Mouse (Mus musculus) liver, embryonic 12.5 days (tissue): ENCODE data around the gene Rora. TPM values are rescaled to one million over a fixed set of nuclear protein-coding genes. Genes with fewer than 3 reads are reported as not detected.

Experiments
- ATAC-seq: fragments of 200-750 bp; cut with Nextera tagmentation; 2 replicates; pipeline ENCODE4 v1.8.0; 2017; ENCODE audit warnings: moderate number of reproducible peaks, mild to moderate bottlenecking, moderate library complexity
- H3K27ac ChIP-seq: fragments of 300-500 bp; sonication (generic); 2 replicates; pipeline ENCODE4 v1.5.1; 2016; ENCODE audit warnings: mild to moderate bottlenecking
- H3K27me3 ChIP-seq: fragments of 300-500 bp; sonication (generic); replicated peaks from 2 replicates; pipeline ENCODE4 v1.6.1; 2016; ENCODE audit warnings: mild to moderate bottlenecking, moderate library complexity
- H3K36me3 ChIP-seq: fragments of 300-500 bp; sonication (generic); 2 replicates; pipeline ENCODE4 v1.6.1; 2016; ENCODE audit warnings: mild to moderate bottlenecking, moderate library complexity
- H3K4me1 ChIP-seq: fragments of 300-500 bp; sonication (generic); 2 replicates; pipeline ENCODE4 v1.6.1; 2016
- H3K4me2 ChIP-seq: fragments of 300-500 bp; sonication (generic); 2 replicates; pipeline ENCODE4 v1.6.1; 2016; ENCODE audit warnings: mild to moderate bottlenecking, moderate library complexity
- H3K4me3 ChIP-seq: fragments of 300-500 bp; sonication (generic); 2 replicates; pipeline ENCODE4 v1.5.1; 2016; ENCODE audit warnings: mild to moderate bottlenecking, moderate library complexity
- H3K9ac ChIP-seq: fragments of 300-500 bp; sonication (generic); 2 replicates; pipeline ENCODE4 v1.6.1; 2016; ENCODE audit warnings: mild to moderate bottlenecking, moderate library complexity
- H3K9me3 ChIP-seq: fragments of 300-500 bp; sonication (generic); replicated peaks from 2 replicates; pipeline ENCODE4 v1.6.1; 2016; ENCODE audit warnings: mild to moderate bottlenecking, moderate library complexity
- WGBS: fragments of 180-500 bp; shearing (Covaris S2); methylation state at CpG from one replicate; pipeline ENCODE4 v1.1.7; 2016; ENCODE audit not compliant: insufficient replicate concordance; 5-methylcytosine and 5-hydroxymethylcytosine counted together
- polyA plus RNA-seq: library from polyadenylated mRNA; unstranded; fragments of >200 nt; fragmentation: Nextera tagmentation; extraction: Ambion mirVana; gene quantifications from 2 replicates; pipeline ENCODE4 v1.2.1, GENCODE M21; 2016

The Rora gene
- polyA plus RNA-seq, 1 experiment from 2014 or later: 2.4 TPM

- H3K9ac ChIP-seq: no peak overlapping the region
- no peak overlapping the region for H3K27ac ChIP-seq
- H3K36me3 ChIP-seq: no peaks in the 10 kb centered on the region
- no peaks in the 10 kb centered on the region for H3K9me3 ChIP-seq
- no peak overlapping the region for H3K4me2 ChIP-seq
- H3K27me3 ChIP-seq: no peaks in the 10 kb centered on the region
- WGBS: 33% methylated on average over 1 of the region's 1 CpGs
- H3K4me3 ChIP-seq: no peak overlapping the region
- ATAC-seq: no peak
- H3K4me1 ChIP-seq: no peaks in the 10 kb centered on the region
These were observed 112.0 kb downstream of the Rora start for GRCm38 (mm10) chr9:68765595-68765994.

- Histone ChIP-seq H3K36me3 (no peaks in the 10 kb centered on the region), H3K9ac (no peak overlapping the region), H3K4me3 (no peak overlapping the region), H3K27me3 (no peaks in the 10 kb centered on the region), H3K9me3 (no peaks in the 10 kb centered on the region), H3K4me1 (no peaks in the 10 kb centered on the region), H3K27ac (no peak overlapping the region), H3K4me2 (no peak overlapping the region)
- 26% methylated on average over 1 of the region's 1 CpGs for WGBS
- ATAC-seq: no peak
These were observed 116.1 kb downstream of the Rora start for GRCm38 (mm10) chr9:68769638-68770037.

- 53% methylated on average over 3 of the region's 3 CpGs for WGBS
These were observed 117.8 kb downstream of the Rora start for GRCm38 (mm10) chr9:68771383-68771782.

GRCm38 (mm10) chr9:68773770-68774169, 120.2 kb downstream of the Rora start:
- Histone ChIP-seq H3K4me3 (no peak overlapping the region), H3K27me3 (no peaks in the 10 kb centered on the region), H3K4me1 (no peaks in the 10 kb centered on the region), H3K9me3 (no peaks in the 10 kb centered on the region), H3K4me2 (no peak overlapping the region), H3K9ac (no peak overlapping the region), H3K27ac (no peak overlapping the region), H3K36me3 (no peaks in the 10 kb centered on the region)
- 67% methylated on average over 3 of the region's 3 CpGs for WGBS
- ATAC-seq: no peak

More at GRCm38 (mm10) chr9:68771383-68771782, 117.8 kb downstream of the Rora start:
- ATAC-seq: no peak
- no peak overlapping the region for H3K4me3 ChIP-seq
- H3K9me3 ChIP-seq: no peaks in the 10 kb centered on the region
- H3K27me3 ChIP-seq: no peaks in the 10 kb centered on the region
- H3K36me3 ChIP-seq: no peaks in the 10 kb centered on the region
- no peak overlapping the region for H3K27ac ChIP-seq
- no peaks in the 10 kb centered on the region for H3K4me1 ChIP-seq
- H3K4me2 ChIP-seq: no peak overlapping the region
- no peak overlapping the region for H3K9ac ChIP-seq

GRCm38 (mm10) chr9:68782011-68782410, 128.4 kb downstream of the Rora start:
- no peak overlapping the region for H3K27ac ChIP-seq
- WGBS: 59% methylated on average over 8 of the region's 8 CpGs
- no peak overlapping the region for H3K4me3 ChIP-seq
- no peak overlapping the region for H3K9ac ChIP-seq
- ATAC-seq: no peak
- no peak overlapping the region for H3K4me2 ChIP-seq
- no peaks in the 10 kb centered on the region for H3K27me3 ChIP-seq
- H3K9me3 ChIP-seq: no peaks in the 10 kb centered on the region
- no peaks in the 10 kb centered on the region for H3K4me1 ChIP-seq
- H3K36me3 ChIP-seq: no peaks in the 10 kb centered on the region

GRCm38 (mm10) chr9:68782604-68783003, 129.0 kb downstream of the Rora start:
- whole genome bisulfite sequencing: 60% methylated on average over 5 of the region's 5 CpGs
- no peaks in the 10 kb centered on the region for H3K27me3 ChIP-seq
- no peaks in the 10 kb centered on the region for H3K36me3 ChIP-seq
- no peak for ATAC-seq
- H3K9ac ChIP-seq: no peak overlapping the region
- H3K4me1 ChIP-seq: no peaks in the 10 kb centered on the region
- no peak overlapping the region for H3K4me2 ChIP-seq
- no peak overlapping the region for H3K4me3 ChIP-seq
- no peaks in the 10 kb centered on the region for H3K9me3 ChIP-seq
- H3K27ac ChIP-seq: no peak overlapping the region

- no peak overlapping the region for H3K27ac ChIP-seq
- no peaks in the 10 kb centered on the region for H3K36me3 ChIP-seq
- H3K4me3 ChIP-seq: no peak overlapping the region
- H3K4me1 ChIP-seq: no peaks in the 10 kb centered on the region
- no peak overlapping the region for H3K9ac ChIP-seq
- H3K9me3 ChIP-seq: no peaks in the 10 kb centered on the region
- 69% methylated on average over 4 of the region's 5 CpGs for WGBS
- H3K4me2 ChIP-seq: no peak overlapping the region
- no peaks in the 10 kb centered on the region for H3K27me3 ChIP-seq
- no peak for ATAC-seq
These were observed 129.7 kb downstream of the Rora start for GRCm38 (mm10) chr9:68783246-68783645.

- H3K27ac ChIP-seq: no peak overlapping the region
- no peaks in the 10 kb centered on the region for H3K27me3 ChIP-seq
- H3K4me1 ChIP-seq: no peaks in the 10 kb centered on the region
- no peak overlapping the region for H3K4me2 ChIP-seq
- 60% methylated on average over 8 of the region's 8 CpGs for WGBS
- ATAC-seq: no peak
- no peaks in the 10 kb centered on the region for H3K36me3 ChIP-seq
- H3K9me3 ChIP-seq: no peaks in the 10 kb centered on the region
- H3K9ac ChIP-seq: no peak overlapping the region
- no peak overlapping the region for H3K4me3 ChIP-seq
These were observed 133.2 kb downstream of the Rora start for GRCm38 (mm10) chr9:68786614-68787293.

GRCm38 (mm10) chr9:68787665-68788064, 134.1 kb downstream of the Rora start:
- H3K4me3 ChIP-seq: no peak overlapping the region
- no peak overlapping the region for H3K9ac ChIP-seq
- no peak for ATAC-seq
- WGBS: 65% methylated on average over 2 of the region's 2 CpGs
- H3K9me3 ChIP-seq: no peaks in the 10 kb centered on the region
- no peak overlapping the region for H3K27ac ChIP-seq
- H3K36me3 ChIP-seq: no peaks in the 10 kb centered on the region
- no peak overlapping the region for H3K4me2 ChIP-seq
- no peaks in the 10 kb centered on the region for H3K27me3 ChIP-seq
- no peaks in the 10 kb centered on the region for H3K4me1 ChIP-seq

- H3K27me3 ChIP-seq: no peaks in the 10 kb centered on the region
- H3K4me3 ChIP-seq: no peak overlapping the region
- no peak overlapping the region for H3K27ac ChIP-seq
- no peak overlapping the region for H3K4me2 ChIP-seq
- 69% methylated on average over 4 of the region's 4 CpGs for WGBS
- no peaks in the 10 kb centered on the region for H3K4me1 ChIP-seq
- H3K36me3 ChIP-seq: no peaks in the 10 kb centered on the region
- ATAC-seq: no peak
- no peak overlapping the region for H3K9ac ChIP-seq
- no peaks in the 10 kb centered on the region for H3K9me3 ChIP-seq
These were observed 137.3 kb downstream of the Rora start for GRCm38 (mm10) chr9:68790922-68791321.

- no peak for ATAC-seq
- 77% methylated on average over 16 of the region's 16 CpGs for WGBS
These were observed 138.5 kb downstream of the Rora start for GRCm38 (mm10) chr9:68791982-68792540.

GRCm38 (mm10) chr9:68795314-68795713, 141.7 kb downstream of the Rora start:
- no peaks in the 10 kb centered on the region for H3K9me3 ChIP-seq
- ATAC-seq: no peak
- H3K4me1 ChIP-seq: no peaks in the 10 kb centered on the region
- no peak overlapping the region for H3K9ac ChIP-seq
- no peak overlapping the region for H3K27ac ChIP-seq
- no peaks in the 10 kb centered on the region for H3K36me3 ChIP-seq
- no peaks in the 10 kb centered on the region for H3K27me3 ChIP-seq
- H3K4me2 ChIP-seq: no peak overlapping the region
- no peak overlapping the region for H3K4me3 ChIP-seq
- WGBS: 76% methylated on average over 13 of the region's 13 CpGs

More at GRCm38 (mm10) chr9:68791982-68792540, 138.5 kb downstream of the Rora start:
- H3K27ac ChIP-seq: no peak overlapping the region
- H3K36me3 ChIP-seq: no peaks in the 10 kb centered on the region
- no peaks in the 10 kb centered on the region for H3K27me3 ChIP-seq
- H3K4me2 ChIP-seq: no peak overlapping the region
- H3K4me1 ChIP-seq: no peaks in the 10 kb centered on the region
- no peak overlapping the region for H3K4me3 ChIP-seq
- H3K9me3 ChIP-seq: no peaks in the 10 kb centered on the region
- no peak overlapping the region for H3K9ac ChIP-seq

GRCm38 (mm10) chr9:68798221-68798620, 144.6 kb downstream of the Rora start:
- WGBS: 59% methylated on average over 4 of the region's 4 CpGs
- Histone ChIP-seq H3K36me3 (no peaks in the 10 kb centered on the region), H3K4me1 (no peaks in the 10 kb centered on the region), H3K27ac (no peak overlapping the region), H3K9ac (no peak overlapping the region), H3K27me3 (no peaks in the 10 kb centered on the region), H3K4me3 (no peak overlapping the region), H3K9me3 (peaks cover 5% of the 10 kb centered on the region; the same call in 1 of the 2 replicates), H3K4me2 (no peak overlapping the region)
- no peak for ATAC-seq
